In genomic region chr4:41760911-41761310, GRCm38 (mm10) we compare ENCODE assay signal across 8 mouse cellular contexts. TPM values are rescaled to one million over a fixed set of nuclear protein-coding genes. Genes with fewer than 3 reads are reported as not detected.
DNase-seq lines count a peak whose midpoint lies in the region; ATAC-seq and TF ChIP-seq lines count a peak whose summit lies in the region.

No protein-coding gene starts in this region.

- H3K36me3 ChIP-seq in kidney, adult 2 months (ENCODE audit: control insufficient read depth, insufficient read depth, low read length), result no peaks in the 10 kb centered on the region; the same call in 1 of the 2 replicates
- H3K36me3 ChIP-seq in embryonic facial prominence, embryonic 10.5 days (replicated peaks), result peaks cover 24% of the 10 kb centered on the region
- H3K36me3 ChIP-seq in hindbrain, embryonic 12.5 days, result 0 out of 2 replicates have a peak, but pooled peaks cover 3% of the 10 kb centered on the region
- no peaks in the 10 kb centered on the region for H3K36me3 ChIP-seq in midbrain, embryonic 11.5 days (ENCODE audit: control insufficient read depth, insufficient read depth, low read length)

- 53% methylated on average over 4 of the region's 4 CpGs for WGBS in kidney, adult 2 months
- 72% methylated on average over 4 of the region's 4 CpGs for WGBS in embryonic facial prominence, embryonic 10.5 days
- 83% methylated on average over 4 of the region's 4 CpGs for WGBS in hindbrain, embryonic 12.5 days
- 90% methylated on average over 4 of the region's 4 CpGs for WGBS in midbrain, embryonic 11.5 days

- peak overlapping the region; percentile 58 for H3K4me2 ChIP-seq in hindbrain, embryonic 12.5 days (replicated peaks)
- peak overlapping the region; percentile 55 for H3K4me2 ChIP-seq in midbrain, embryonic 11.5 days

- peak overlapping the region; percentile 68 for H3K4me3 ChIP-seq in kidney, adult 2 months (ENCODE audit: insufficient read depth, low read depth, low read length)
- H3K4me3 ChIP-seq in embryonic facial prominence, embryonic 10.5 days, result peak overlapping the region; percentile 65
- H3K4me3 ChIP-seq in hindbrain, embryonic 12.5 days, result peak overlapping the region; percentile 39
- peak overlapping the region; percentile 30 for H3K4me3 ChIP-seq in midbrain, embryonic 11.5 days (ENCODE audit: low read depth, low read length)

- no peak for DNase-seq in kidney, adult 2 months
- DNase-seq in kidney, postnatal 36 days, result no peak
- no peak for DNase-seq in embryonic facial prominence, embryonic 10.5 days (ENCODE audit: low spot score)
- DNase-seq in midbrain, embryonic 11.5 days (ENCODE audit: low spot score, missing footprints), result no peak
- no peak for DNase-seq in layer of hippocampus, adult 18-20 months (ENCODE audit: low spot score in 2 of 2)
- DNase-seq in urinary bladder, postnatal 36 days (ENCODE audit: low spot score in 2 of 2), result no peak

- H3K27ac ChIP-seq in kidney, adult 2 months (ENCODE audit: insufficient read depth, low read depth, low read length), result peak overlapping the region; percentile 81
- peak overlapping the region; percentile 89 for H3K27ac ChIP-seq in embryonic facial prominence, embryonic 10.5 days (replicated peaks)
- H3K27ac ChIP-seq in hindbrain, embryonic 12.5 days, result peak overlapping the region; percentile 73
- no peak overlapping the region for H3K27ac ChIP-seq in midbrain, embryonic 11.5 days (ENCODE audit: low read depth, low read length)

- H3K9me3 ChIP-seq in embryonic facial prominence, embryonic 10.5 days, result no peaks in the 10 kb centered on the region
- no peaks in the 10 kb centered on the region for H3K9me3 ChIP-seq in hindbrain, embryonic 12.5 days (replicated peaks)
- H3K9me3 ChIP-seq in midbrain, embryonic 11.5 days (ENCODE audit: control insufficient read depth, low read length), result no peaks in the 10 kb centered on the region

- peak overlapping the region; percentile 62 for H3K9ac ChIP-seq in hindbrain, embryonic 12.5 days
- H3K9ac ChIP-seq in midbrain, embryonic 11.5 days (ENCODE audit: low read length), result peak overlapping the region; percentile 41

- 0 out of 2 replicates have a peak, but pooled peaks have one; percentile 32 for ATAC-seq in hindbrain, embryonic 12.5 days (ENCODE audit: low FRiP score)
- ATAC-seq in midbrain, embryonic 11.5 days (ENCODE audit: low FRiP score), result 0 out of 2 replicates have a peak, but pooled peaks have one; percentile 15
- no peak for ATAC-seq in CD4-positive, CD25-positive, alpha-beta regulatory T cell, adult 4 months

- no peaks in the 10 kb centered on the region for H3K27me3 ChIP-seq in kidney, adult 2 months (replicated peaks; ENCODE audit: control insufficient read depth, insufficient read depth, low read length)
- no peaks in the 10 kb centered on the region for H3K27me3 ChIP-seq in embryonic facial prominence, embryonic 10.5 days (replicated peaks; ENCODE audit: low read depth, poor library complexity, severe bottlenecking)
- H3K27me3 ChIP-seq in hindbrain, embryonic 12.5 days, result no peaks in the 10 kb centered on the region
- no peaks in the 10 kb centered on the region for H3K27me3 ChIP-seq in midbrain, embryonic 11.5 days (ENCODE audit: control insufficient read depth, insufficient read depth, low read length)

- TF ChIP-seq POLR2A in kidney, adult 2 months (IDR thresholded peaks at IDR 0.05; ENCODE audit: low read depth, low read length), result no peak

- peaks cover 24% of the 10 kb centered on the region; the same call in 1 of the 2 replicates for H3K4me1 ChIP-seq in kidney, adult 2 months (ENCODE audit: control insufficient read depth, insufficient read depth, low read length)
- peaks cover 55% of the 10 kb centered on the region for H3K4me1 ChIP-seq in embryonic facial prominence, embryonic 10.5 days
- H3K4me1 ChIP-seq in hindbrain, embryonic 12.5 days, result peaks cover 36% of the 10 kb centered on the region
- peaks cover 23% of the 10 kb centered on the region for H3K4me1 ChIP-seq in midbrain, embryonic 11.5 days (ENCODE audit: control insufficient read depth, insufficient read depth, low read length)

- TF ChIP-seq CTCF in kidney, adult 2 months (conservative IDR thresholded peaks at IDR 0.05; ENCODE audit: insufficient read depth, insufficient read length, low read depth, low read length), result no peak

RNA-seq across cellular contexts. Expression of gene Sigmar1, which starts 5.0 kb away (rescaled TPM):
- polyA plus RNA-seq in kidney, adult 2 months (2012; rRNA removed), result 60.6 and 69.7 TPM in 2 replicates
- 87.6 and 91.5 TPM in 2 replicates for polyA plus RNA-seq in embryonic facial prominence, embryonic 10.5 days (2016; fragmentation: Nextera tagmentation; extraction: Ambion mirVana)
- polyA plus RNA-seq in hindbrain, embryonic 12.5 days (2016; fragmentation: Nextera tagmentation; extraction: Ambion mirVana), result 54.2 and 58.9 TPM in 2 replicates
- polyA plus RNA-seq in midbrain, embryonic 11.5 days (2014; fragmentation: Nextera tagmentation; extraction: Ambion mirVana), result 67.5 and 70.8 TPM in 2 replicates
- 10 to 100 TPM; 36.9 to 44.0 TPM for total RNA-seq in layer of hippocampus, adult 18-20 months (2021)
- 10 to 100 TPM; 42.8 to 48.9 TPM for polyA plus RNA-seq in CD4-positive, CD25-positive, alpha-beta regulatory T cell, adult 4 months (2017; shearing (Covaris generic))

RNA-seq across cellular contexts. Expression of gene Galt, which starts 5.9 kb away (rescaled TPM):
- 162 and 175 TPM in 2 replicates for polyA plus RNA-seq in kidney, adult 2 months (2012; rRNA removed)
- 31.2 and 34.3 TPM in 2 replicates for polyA plus RNA-seq in embryonic facial prominence, embryonic 10.5 days (2016; fragmentation: Nextera tagmentation; extraction: Ambion mirVana)
- polyA plus RNA-seq in hindbrain, embryonic 12.5 days (2016; fragmentation: Nextera tagmentation; extraction: Ambion mirVana), result 31.0 and 33.4 TPM in 2 replicates
- 19.5 and 19.7 TPM in 2 replicates for polyA plus RNA-seq in midbrain, embryonic 11.5 days (2014; fragmentation: Nextera tagmentation; extraction: Ambion mirVana)
- 10 to 100 TPM; 52.2 to 54.3 TPM for total RNA-seq in layer of hippocampus, adult 18-20 months (2021)
- polyA plus RNA-seq in CD4-positive, CD25-positive, alpha-beta regulatory T cell, adult 4 months (2017; shearing (Covaris generic)), result 100 to 1,000 TPM in 1 of 2 experiments, 10 to 100 TPM in 1; 70.1 to 104 TPM

RNA-seq across cellular contexts. Expression of gene Ccl27a, which starts 13.1 kb away (rescaled TPM):
- 49.2 and 54.0 TPM in 2 replicates for polyA plus RNA-seq in kidney, adult 2 months (2012; rRNA removed)
- 41.4 and 43.2 TPM in 2 replicates for polyA plus RNA-seq in embryonic facial prominence, embryonic 10.5 days (2016; fragmentation: Nextera tagmentation; extraction: Ambion mirVana)
- polyA plus RNA-seq in hindbrain, embryonic 12.5 days (2016; fragmentation: Nextera tagmentation; extraction: Ambion mirVana), result 133 and 134 TPM in 2 replicates
- 71.1 and 73.5 TPM in 2 replicates for polyA plus RNA-seq in midbrain, embryonic 11.5 days (2014; fragmentation: Nextera tagmentation; extraction: Ambion mirVana)
- total RNA-seq in layer of hippocampus, adult 18-20 months (2021), result 100 to 1,000 TPM; 125 to 135 TPM
- 10 to 100 TPM in 1 of 2 experiments, 1 to 10 TPM in 1; 9.0 to 10.9 TPM for polyA plus RNA-seq in CD4-positive, CD25-positive, alpha-beta regulatory T cell, adult 4 months (2017; shearing (Covaris generic))

RNA-seq across cellular contexts. Expression of gene Arid3c, which starts 30.0 kb away (rescaled TPM):
- polyA plus RNA-seq in kidney, adult 2 months (2012; rRNA removed), result not detected in 2 replicates
- 0.50 and 0.86 TPM in 2 replicates for polyA plus RNA-seq in embryonic facial prominence, embryonic 10.5 days (2016; fragmentation: Nextera tagmentation; extraction: Ambion mirVana)
- 1.1 TPM in 2 replicates for polyA plus RNA-seq in hindbrain, embryonic 12.5 days (2016; fragmentation: Nextera tagmentation; extraction: Ambion mirVana)
- 0.72 and 1.8 TPM in 2 replicates for polyA plus RNA-seq in midbrain, embryonic 11.5 days (2014; fragmentation: Nextera tagmentation; extraction: Ambion mirVana)
- total RNA-seq in layer of hippocampus, adult 18-20 months (2021), result not detected
- not detected for polyA plus RNA-seq in CD4-positive, CD25-positive, alpha-beta regulatory T cell, adult 4 months (2017; shearing (Covaris generic))

RNA-seq across cellular contexts. Expression of gene Dctn3, which starts 37.9 kb away (rescaled TPM):
- polyA plus RNA-seq in kidney, adult 2 months (2012; rRNA removed), result 76.0 and 92.6 TPM in 2 replicates
- polyA plus RNA-seq in embryonic facial prominence, embryonic 10.5 days (2016; fragmentation: Nextera tagmentation; extraction: Ambion mirVana), result 133 and 140 TPM in 2 replicates
- 191 and 199 TPM in 2 replicates for polyA plus RNA-seq in hindbrain, embryonic 12.5 days (2016; fragmentation: Nextera tagmentation; extraction: Ambion mirVana)
- polyA plus RNA-seq in midbrain, embryonic 11.5 days (2014; fragmentation: Nextera tagmentation; extraction: Ambion mirVana), result 154 and 155 TPM in 2 replicates
- total RNA-seq in layer of hippocampus, adult 18-20 months (2021), result 100 to 1,000 TPM; 150 to 151 TPM
- polyA plus RNA-seq in CD4-positive, CD25-positive, alpha-beta regulatory T cell, adult 4 months (2017; shearing (Covaris generic)), result 10 to 100 TPM; 91.6 to 93.7 TPM
